Mouse (Mus musculus): ENCODE data around the gene Dmrtc2.
"Not testable (repeated sequence)": the region's sequence is repeated elsewhere in the genome, so short reads cannot be mapped to it uniquely, and the experiment has no call there.

The Dmrtc2 gene

GRCm38 (mm10) chr7:24877588-24877987, 7.7 kb downstream of the Dmrtc2 start:
- DNase-seq = no peak

DNA sequence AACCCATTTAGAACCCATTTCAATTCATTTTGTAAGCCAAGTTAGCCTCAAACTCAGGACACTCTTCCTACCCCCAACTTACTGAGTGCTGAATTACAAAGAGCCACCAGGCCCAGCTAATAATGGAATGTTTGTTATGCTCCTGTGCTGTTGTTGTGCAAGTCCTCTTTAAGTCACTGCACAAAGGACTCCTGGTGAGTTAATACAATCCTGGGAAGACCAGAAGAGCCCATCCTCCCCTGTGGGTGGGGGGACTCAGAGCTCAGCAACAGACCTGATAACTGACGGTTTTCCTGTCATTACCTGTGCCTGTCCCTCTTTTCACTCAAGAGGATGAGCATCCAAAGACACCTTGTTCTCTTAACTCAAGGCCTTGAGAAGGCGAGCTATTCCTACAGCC, 9.8 kb downstream of the Dmrtc2 start:
- no peak for DNase-seq

DNA sequence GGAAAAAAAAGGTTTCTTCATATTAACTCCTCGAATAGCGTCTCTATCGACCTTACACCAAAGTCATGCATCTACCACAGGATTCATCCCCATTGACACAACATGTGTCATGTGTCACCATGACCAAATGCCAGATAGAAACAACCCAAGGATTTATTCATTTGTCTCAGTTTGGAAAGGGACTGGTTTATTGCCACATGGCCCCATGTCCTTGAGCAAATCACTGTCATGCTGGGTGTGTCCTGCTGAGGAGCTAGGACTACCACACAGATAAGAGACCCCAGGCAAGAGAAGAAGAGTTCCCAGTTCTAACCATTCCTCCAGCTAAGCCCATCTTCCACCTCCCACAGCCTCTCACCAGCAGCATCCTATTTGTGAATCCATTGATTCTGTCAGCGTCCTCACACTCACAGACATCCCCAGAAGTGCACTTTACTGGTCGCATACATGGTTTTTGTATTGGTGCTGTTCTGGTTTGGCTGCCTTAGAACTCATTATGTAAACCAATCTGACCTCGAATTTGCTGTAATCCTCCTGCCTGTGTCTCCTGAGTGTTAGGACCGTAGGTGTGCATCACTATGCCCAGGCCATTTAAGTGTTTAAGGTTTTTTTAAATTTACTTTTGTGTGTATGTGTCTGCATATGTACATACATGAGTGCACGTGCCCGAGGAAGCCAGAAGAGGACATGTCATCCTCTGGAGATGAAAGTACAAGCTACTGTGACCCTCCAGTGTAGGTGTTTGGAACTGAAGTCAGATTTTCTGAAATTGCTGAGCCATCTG, 12.8 kb downstream of the Dmrtc2 start:
- DNase-seq = peak; percentile 57

DNA sequence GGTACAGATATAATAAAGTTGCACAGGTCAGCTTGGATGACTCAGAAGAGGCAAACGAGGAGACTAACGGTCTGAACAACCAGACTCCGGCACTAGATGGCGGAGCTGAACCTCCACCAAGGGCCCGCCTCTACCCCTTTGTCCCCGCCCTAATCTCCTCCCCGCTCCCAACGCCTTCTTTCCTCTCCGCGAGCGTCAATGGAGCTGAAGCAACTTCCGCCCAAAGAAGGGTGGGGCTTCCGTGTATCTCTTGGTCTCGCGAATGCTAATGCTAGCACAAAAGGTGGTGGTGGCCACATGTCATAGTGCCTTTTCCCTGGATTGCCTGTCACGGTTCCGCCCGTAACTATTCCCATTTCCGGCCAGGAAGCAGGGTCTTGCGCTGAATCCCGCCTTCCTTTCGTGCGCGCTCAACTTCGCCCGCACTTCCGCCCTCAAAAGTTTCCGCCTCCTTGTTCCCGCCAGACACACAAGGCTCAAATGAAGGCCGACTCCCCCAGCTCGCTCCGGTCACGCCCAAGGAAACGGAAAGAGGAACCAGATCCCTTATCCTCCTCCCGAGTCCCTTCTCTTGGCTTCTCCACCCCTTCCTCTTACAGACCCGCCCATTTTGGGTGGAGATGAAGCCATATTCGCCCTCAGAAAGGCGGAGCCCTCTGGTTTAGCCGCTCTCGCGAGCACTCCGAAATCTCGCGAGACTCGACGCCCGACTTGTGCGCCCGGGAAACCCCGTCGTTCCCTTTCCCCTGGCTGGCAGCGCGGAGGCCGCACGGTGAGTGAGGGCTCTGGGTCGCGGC, 14.2 kb downstream of the Dmrtc2 start, which contains the start of gene Rps19:
Rps19 (plus strand) TSS at position 476 of the 797 bp plus-strand sequence.
- DNase-seq = peak; percentile 100

DNA sequence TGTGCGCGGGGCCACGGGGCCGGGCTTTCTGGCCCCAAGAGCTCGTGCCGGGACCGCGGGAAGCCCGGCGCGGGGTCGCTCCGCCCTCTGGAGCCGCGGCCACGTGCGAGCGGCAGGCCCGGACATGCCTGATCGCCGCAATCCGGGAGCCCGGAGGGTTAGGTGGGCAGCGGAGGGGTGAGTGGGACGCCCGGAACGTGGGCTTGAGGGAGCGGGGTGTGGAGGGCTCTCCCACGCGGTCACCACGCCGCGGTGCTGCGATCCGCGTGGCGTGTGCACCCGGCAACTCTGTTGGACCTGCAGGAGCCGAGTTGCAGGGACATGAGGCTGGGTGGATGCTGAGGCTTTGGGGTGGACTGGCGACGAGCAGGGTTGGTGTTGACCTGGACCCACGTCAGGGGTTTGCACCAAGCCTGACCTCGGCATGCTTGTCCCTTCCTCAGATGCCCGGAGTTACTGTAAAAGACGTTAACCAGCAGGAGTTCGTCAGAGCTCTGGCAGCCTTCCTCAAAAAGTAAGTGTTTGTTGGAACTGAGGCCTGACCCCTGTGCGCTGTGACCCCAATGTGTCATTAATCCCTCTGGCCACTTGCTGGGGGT, 14.9 kb downstream of the Dmrtc2 start:
- DNase-seq = peak; percentile 84

DNA sequence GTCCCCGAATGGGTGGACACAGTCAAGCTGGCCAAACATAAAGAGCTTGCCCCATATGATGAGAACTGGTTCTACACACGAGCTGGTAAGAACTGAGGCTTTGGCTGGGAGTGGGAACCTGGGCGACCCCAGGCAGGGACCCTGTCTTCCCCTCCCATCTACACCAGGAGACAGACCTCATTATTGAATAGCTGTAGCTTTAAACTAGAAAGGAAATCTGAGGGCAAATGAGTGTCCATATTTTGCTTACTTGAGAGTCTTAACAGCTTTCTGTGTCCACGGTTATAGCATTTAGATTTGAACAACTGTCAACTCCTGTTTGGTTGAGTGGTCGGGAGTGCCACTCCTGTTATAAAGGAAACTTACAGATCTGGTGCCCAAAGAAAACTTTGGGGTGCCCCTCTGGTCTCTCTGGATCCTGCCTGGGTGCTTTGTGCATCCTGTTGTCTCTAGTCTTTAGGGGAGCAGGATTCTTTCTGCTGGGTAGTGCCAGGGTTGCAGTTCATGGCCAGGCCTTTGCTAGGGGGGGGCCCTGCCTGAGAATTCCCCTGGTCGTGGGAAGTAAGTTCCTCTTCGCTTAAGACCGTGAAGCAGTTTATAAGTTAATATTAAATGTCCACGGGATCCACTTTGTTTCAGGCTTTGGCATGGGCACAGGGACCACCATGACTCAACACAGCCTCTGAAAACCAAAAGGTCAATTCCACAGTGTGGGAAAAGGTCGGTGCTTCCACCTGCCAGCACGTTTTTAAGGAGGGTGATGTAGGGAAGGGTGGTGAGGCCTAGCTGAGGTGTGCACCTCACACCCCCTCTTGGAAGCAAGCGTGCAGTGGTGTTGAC, 15.8 kb downstream of the Dmrtc2 start:
- no peak for DNase-seq

GRCm38 (mm10) chr7:24886308-24886633, 16.4 kb downstream of the Dmrtc2 start:
- peak; percentile 65 for DNase-seq

GRCm38 (mm10) chr7:24887096-24887495, 17.2 kb downstream of the Dmrtc2 start:
- no peak for DNase-seq

DNA sequence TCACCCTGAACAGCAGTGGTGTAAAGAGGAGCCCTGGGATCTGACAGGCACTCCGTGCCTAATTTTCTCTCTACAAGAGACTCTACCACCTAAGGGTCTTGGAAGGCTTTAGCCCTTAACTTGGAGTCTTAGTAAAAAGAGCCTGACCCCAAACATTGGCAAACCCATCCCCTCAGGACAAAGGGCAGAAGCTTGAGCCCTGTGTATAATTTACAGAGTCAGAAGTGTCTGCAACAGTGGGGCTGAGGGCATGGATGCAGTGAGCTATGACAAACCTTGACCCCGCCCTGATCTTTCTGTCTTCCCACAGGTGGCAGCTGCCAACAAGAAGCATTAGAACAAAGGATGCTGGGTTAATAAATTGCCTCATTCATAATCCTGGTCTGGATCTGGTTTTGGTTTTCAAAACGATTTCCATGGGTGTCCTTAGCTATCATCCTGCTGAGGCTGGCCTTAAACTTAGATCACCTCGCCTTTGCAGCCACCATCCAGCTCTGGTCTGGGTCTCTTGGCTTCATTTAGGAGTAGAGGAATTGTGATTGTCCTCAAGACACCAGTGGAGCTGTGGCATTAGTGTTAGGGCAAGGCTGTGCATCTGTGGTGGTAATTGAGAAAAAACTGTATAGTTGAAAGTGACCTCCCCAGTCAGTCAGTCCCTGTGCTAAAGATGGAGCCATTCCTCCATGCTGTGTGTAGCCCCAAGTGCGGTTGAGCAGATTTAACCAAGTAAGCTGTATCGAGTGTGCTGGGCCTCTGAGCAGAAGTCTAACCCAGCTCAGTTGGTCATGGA, 19.8 kb downstream of the Dmrtc2 start:
- DNase-seq = no peak

DNA sequence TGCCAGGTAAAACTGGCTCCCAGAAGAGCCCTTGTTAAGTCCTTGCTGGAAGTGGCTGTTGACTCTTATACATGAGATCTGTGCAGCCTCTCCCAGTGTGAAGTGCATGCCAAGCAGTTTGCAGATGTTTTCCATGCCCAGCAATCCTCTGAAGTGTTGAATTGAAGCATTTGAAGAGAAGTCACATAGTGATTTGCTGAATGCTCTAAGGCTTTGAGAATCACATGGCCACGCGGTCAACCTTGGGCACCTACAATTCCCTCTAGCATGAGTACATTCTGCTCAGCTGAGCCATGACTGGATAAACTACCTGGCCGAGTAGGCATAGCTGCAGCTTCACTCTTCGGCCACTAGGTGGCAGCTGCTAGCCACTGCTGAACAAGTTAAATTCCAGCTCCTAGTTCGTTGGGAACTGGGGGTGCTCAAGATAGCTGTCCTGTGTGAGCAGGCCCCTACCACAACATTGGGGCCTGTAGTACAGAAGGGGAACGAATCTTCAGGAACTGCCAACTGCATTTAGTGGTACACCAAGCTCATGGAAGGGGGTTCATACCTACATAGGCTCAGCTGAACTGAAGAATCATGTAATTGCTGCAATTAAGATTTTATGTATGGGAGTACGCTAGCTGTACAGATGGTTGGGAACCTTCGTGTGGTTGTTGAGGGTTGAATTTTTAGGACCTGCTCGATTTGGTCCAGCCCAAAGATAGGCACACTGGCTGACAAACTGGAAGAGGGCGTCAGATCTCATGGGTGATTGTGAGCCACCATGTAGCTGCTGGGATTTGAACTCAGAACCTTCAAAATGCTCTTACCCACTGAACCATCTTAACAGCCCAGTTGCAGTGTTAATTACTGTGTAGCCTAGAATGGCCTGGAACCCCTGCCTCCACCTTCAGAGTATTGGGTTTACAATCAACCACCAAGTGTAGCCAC, 20.7 kb downstream of the Dmrtc2 start:
- DNase-seq = peak; percentile 71

GRCm38 (mm10) chr7:24891241-24892124, 21.6 kb downstream of the Dmrtc2 start:
- no peak for DNase-seq

DNA sequence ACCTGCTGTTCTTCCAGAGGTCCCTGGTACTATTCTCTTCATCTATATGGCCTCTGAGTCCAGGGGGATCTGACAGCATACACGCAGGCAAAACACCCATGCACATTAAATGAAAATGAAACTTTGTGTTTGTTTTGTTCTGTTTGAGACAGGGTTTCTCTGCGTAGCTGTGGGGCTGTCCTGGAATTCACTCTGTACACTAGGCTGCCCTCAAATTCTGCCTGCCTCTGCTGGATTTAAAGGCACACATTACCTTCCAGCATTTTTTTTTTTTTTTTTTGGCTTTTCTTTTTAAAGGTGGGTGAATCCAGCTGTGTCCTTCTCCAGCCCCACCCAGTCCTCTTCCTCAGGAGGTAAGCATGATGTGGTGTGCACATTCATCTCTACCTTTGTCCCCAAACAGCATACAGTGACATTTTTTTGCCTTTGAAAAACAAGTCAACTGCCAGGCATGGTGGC, 22.3 kb downstream of the Dmrtc2 start:
- peak; percentile 2 for DNase-seq

- DNase-seq = not testable (repeated sequence)
Observed at GRCm38 (mm10) chr7:24895749-24896148, 25.9 kb downstream of the Dmrtc2 start.

DNA sequence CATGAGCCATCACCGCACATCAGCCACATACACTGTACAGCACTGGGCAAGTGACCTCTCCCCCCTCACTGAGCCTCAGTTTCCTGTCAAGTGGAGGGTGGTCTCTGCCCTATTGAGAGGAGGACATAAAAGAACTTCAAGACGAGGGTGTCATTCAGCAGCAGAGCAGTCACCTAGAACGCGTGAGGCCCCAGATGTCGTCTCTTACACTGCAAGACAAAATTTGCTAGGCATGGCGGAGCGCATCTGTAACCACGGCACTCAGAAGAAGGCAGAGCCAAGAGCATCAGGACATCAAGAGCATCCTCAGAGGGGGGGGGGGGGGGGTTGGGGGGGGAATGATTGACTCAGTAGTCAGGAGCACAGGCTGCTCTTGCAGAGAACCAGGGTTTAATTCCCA, 26.4 kb downstream of the Dmrtc2 start:
- no peak for DNase-seq

DNA sequence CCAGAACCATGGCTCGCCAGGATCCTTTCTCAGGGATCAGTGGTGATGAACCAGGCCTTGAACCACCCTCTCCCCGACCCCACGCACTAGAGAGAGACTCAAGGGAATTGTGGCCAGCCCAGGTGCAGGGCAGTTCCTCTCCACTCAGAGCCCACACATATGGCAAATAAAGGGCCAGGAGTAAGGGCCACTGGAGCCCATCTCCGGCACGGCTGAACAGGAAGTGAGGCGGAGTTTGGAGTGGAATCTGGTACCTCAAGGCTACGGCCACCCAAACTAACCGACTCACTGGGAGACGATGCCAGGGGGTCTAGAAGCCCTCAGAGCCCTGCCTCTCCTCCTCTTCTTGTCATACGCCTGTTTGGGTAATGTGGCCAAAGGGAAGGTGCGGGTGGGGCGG, 27.4 kb downstream of the Dmrtc2 start, which contains the start of gene Cd79a:
Cd79a (plus strand) TSS at position 158 of the 400 bp plus-strand sequence.
- no peak for DNase-seq

DNA sequence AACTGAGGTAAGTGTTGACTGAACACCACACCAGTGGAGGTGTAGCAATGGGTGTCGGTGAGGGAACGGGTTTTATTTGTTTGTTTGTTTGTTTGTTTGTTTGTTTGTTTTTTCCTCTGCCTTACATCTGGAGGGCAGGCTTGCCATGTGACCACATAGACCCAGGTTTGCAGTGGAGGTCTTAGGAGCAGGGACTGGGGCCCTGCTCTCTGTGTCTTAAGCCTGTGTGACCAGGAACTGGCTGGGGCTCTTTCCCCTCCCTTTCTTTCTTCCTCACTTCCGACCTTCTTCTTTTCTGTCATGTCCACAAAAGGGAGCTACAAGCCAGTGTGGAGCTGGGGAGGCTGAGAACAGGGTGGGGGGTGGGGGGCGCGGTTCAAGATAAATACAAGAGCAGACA, 28.1 kb downstream of the Dmrtc2 start:
- DNase-seq = no peak

DNA sequence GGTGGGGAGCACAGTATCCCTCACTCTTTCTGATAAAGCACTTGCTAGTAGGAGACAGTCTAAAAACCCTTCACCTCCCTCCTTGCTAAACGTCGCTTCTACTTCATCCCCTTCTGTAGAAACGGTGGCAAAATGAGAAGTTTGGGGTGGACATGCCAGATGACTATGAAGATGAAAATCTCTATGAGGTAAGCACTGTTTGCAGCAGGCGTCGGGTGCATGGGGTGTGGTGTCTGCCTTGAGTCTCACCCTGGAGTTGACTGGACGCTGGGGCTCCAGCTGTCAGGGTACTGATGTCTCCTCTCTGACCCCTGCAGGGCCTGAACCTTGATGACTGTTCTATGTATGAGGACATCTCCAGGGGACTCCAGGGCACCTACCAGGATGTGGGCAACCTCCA, 31.3 kb downstream of the Dmrtc2 start:
- DNase-seq = no peak

DNA sequence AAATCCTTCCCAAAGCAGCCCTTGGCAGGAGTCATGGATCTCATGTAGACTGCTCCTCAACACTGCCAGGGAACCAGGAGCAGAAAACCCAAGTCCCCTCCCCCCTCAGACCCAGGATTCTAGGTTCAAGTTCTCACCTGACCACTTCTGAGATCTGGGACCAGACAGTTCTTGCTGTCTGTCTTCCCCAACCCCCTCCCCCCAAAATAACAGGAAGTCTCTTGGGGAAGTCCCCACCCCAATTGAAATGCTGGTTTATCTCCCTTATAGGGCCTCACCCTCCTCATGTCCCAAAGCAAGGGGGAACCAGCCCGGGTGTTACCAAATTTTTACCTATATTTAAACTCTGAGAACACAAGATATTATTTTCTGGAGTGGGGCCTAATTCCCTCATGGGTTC, 32.0 kb downstream of the Dmrtc2 start:
- DNase-seq = no peak

DNA sequence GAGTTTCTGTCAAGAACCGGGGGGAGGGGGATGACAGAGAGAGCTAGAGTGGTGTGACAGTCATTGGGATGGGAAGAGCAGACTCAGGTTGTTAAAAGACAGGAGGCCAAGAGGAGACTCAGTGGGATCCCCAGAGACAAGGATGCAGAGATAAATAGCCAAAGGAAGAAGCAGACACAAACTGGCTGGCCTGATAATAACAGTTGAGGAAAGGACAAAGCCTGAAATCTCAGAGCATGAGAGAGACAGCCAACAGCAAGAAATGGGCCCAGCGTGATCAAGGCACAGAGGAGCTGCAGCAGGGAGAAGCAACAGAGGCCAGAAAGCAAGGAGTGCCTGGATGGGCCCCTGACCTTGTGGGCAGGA, 32.4 kb downstream of the Dmrtc2 start:
- no peak for DNase-seq
